Mouse (Mus musculus) layer of hippocampus, adult 8-10 months (tissue): ENCODE data around the gene Hecw1. TPM values are rescaled to one million over a fixed set of nuclear protein-coding genes. Genes with fewer than 3 reads are reported as not detected.

Source experiments
- DNase-seq, 2 experiments: peaks; one replicate each; pipeline ENCODE4 v3.0.0; 2022; ENCODE audit warnings: low spot score in 2 of 2
- total RNA-seq, 4 experiments: library from RNA; stranded (reverse); gene quantifications; 2 replicates each; pipeline ENCODE4 v1.2.4; 2022

Gene Hecw1
- total RNA-seq: 10 to 100 TPM; 60.8 to 92.2 (median 69.4) TPM

DNA sequence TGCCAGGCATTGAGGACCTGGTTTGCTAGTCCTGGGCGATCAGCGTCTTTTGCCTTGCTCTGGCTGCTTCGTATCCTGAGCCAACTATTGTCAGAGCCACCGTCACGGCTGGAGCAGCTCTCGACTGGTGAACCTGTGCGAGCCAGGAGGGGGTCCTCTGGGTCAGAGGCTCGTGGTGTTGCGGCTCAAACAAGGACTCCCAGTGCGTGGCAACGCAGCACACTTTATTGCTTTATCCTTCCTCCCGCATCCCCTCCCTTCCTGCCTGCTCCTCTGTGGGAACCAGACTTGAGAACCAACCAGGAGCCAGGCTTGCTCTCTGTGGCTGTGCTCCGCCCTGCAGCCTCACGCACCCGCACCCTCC lies at the start of gene Hecw1:
TSS of gene Hecw1 (minus strand) at position 323 of the 364 bp plus-strand sequence.
- DNase-seq: peak in 1 of 2 experiments; percentile 64

GRCm38 (mm10) chr13:14561336-14561735 lies 38.3 kb upstream of the Hecw1 start:
- DNase-seq: no peak

DNA sequence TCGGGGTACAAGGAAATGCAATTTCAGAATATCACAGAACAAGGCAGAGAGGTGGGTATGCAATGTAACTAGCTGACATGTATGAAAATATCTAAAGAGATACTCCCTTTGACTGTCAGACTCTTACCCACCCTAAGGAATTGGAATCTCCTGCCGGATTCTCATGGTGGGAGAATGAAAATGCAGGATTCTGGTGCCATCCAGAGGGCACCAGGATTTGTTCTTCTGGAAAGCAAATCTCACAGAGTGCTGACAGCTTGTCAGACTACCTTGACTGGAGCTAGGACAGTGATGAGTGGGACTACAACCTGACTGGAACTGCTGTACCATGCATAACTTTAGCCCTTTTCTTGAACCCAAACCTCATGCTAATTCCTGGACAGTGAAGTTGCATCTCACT lies 29.6 kb upstream of the Hecw1 start:
- DNase-seq: no peak

- DNase-seq: no peak
Observed at GRCm38 (mm10) chr13:14542860-14543259, 19.8 kb upstream of the Hecw1 start.

DNA sequence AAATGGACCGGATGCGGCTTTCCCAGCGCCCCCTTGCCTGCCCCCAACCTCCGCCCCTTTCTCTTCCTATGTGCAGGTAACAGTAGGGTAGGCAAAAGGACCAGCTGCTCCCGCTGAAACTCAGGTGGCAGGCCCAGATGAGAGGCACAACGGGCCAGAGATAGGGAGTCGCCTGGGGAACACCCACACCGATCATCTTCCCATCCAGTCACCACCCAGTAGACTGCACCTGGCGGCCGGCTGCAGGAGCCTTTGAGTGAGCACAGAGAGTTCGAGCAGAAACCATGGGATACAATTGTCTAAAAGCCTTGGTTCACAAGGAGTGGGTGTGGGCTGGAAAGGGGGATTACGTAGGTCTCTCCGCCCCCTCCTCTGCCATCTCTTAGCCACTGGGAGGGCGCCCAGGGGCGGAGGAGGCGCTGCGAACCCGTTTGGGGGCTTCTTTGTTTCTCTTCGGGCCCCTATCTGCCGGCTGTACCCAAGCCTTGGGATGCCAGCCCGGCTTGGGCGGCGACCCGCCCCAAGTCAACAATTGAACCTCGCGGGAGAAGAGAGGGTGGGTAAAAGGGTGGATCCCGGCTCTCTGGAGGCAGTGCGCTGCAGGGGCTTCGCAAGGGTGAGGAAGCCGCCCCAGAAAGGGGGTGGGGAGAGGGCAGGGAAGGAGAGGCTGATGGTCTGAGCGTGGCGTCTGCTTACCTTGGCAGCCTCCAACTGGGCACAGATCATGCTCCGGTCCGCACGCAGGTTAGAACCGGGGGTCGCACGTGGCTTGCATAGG lies 711 bp downstream of the Hecw1 start:
- DNase-seq: peak; percentile 48 to 53

GRCm38 (mm10) chr13:14521746-14522127 lies 1.3 kb downstream of the Hecw1 start:
- DNase-seq: no peak

DNA sequence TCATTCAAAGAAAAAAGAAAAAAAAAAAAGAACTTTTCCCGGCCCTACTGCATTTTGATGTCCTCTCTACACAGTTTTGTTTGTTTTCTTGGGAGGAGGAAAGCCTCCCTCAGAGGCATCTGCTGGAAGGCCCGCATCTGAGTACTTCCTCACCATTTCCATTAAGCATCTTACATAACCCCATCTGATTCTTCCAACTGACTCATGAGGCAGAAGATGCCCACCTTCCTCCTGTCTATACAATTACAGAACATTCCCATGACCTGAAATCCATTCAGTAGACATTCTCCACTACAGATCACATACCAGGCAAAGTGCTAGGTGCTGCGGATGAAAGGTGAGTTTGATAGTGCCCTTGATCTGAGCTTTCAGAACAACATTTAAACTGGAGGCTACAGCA lies 3.4 kb downstream of the Hecw1 start:
- no peak for DNase-seq

- DNase-seq: peak; percentile 36 to 44
Observed at GRCm38 (mm10) chr13:14517478-14517877, 5.5 kb downstream of the Hecw1 start.

- DNase-seq: no peak
Observed at GRCm38 (mm10) chr13:14515106-14515505, 7.9 kb downstream of the Hecw1 start.

GRCm38 (mm10) chr13:14513934-14514333 lies 9.1 kb downstream of the Hecw1 start:
- no peak for DNase-seq

DNA sequence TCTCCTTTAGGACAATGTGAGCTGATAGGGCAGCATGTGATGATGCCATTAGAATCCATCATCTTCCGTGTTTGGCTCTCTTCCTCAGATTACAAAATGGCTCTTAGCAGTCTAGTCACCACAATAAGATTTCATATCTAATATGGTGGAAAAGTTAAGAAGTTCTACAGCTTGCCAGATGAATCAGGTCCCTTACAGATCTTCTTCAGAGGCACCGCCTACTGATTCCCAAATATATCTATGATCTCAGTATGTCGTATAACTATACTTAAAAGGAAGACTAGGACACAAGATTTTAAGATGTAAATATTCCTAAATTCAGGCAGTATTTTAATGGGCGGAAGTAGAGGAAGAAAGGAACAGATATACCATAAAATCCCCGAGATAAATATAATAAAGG lies 16.3 kb downstream of the Hecw1 start:
- DNase-seq: no peak

GRCm38 (mm10) chr13:14500251-14500650 lies 22.8 kb downstream of the Hecw1 start:
- no peak for DNase-seq

DNA sequence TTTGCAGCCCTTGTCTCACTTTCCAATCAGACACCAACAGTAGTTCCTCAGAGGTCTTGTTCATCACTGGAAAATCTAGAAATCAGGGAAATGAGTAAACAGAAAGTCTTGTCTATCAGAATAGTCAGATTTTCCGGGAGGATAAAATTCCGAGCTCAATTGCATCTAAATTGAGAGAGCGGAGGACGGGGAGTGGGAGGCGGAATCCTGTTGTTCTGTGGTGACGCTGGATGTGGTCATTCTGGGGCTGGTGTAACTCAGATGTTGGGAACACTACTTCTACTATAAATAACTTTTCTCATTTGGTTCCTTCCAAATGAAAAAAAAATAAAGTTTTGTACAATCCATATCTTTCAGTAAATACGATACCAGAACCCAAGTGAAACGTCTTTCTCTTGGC lies 24.2 kb downstream of the Hecw1 start:
- DNase-seq: no peak

DNA sequence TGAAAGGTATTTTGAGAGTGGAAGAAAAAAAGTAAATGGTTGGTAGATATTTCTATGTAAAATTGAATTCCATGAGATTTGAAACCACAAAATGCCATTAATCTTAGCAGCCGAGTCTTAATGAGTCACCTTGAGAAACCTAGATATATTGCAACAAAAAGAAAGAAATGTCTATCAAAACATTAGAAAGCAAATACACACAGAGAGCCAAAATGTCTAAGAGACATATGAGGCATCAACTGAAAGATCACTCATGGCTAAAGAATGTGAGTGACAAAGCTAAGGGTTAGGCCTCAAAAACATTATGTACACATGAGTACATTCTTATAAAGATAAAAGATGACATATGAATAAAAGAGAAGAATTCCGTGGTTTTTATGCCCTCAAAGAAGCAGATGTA lies 26.1 kb downstream of the Hecw1 start:
- no peak for DNase-seq

GRCm38 (mm10) chr13:14487812-14488211 lies 35.2 kb downstream of the Hecw1 start:
- no peak for DNase-seq

DNA sequence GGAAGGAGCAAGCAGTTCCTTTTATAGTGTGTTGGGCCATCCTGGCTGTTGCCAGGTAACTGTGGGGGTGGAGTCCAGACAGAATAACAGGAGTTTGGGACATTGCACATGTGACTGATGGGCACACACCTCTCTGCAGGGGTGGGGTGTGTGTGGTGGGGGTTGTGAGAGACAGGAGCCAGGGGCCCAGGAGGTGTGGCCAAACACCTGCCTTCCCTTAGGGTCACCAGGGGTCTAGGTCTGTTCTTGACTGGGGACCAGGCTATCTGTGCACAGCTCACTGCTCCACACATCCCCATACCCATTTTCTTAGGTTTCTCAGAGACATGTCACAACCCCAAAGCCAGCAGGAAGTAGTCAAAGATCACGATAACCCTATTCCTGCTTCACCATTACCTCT lies 51.9 kb downstream of the Hecw1 start:
- no peak for DNase-seq

GRCm38 (mm10) chr13:14467517-14467916 lies 55.5 kb downstream of the Hecw1 start:
- no peak for DNase-seq

- no peak for DNase-seq
Observed at GRCm38 (mm10) chr13:14461036-14461435, 62.0 kb downstream of the Hecw1 start.

GRCm38 (mm10) chr13:14457043-14457442 lies 66.0 kb downstream of the Hecw1 start:
- no peak for DNase-seq

GRCm38 (mm10) chr13:14439540-14439939 lies 83.5 kb downstream of the Hecw1 start:
- no peak for DNase-seq

GRCm38 (mm10) chr13:14428845-14429553 lies 94.0 kb downstream of the Hecw1 start:
- no peak for DNase-seq

DNA sequence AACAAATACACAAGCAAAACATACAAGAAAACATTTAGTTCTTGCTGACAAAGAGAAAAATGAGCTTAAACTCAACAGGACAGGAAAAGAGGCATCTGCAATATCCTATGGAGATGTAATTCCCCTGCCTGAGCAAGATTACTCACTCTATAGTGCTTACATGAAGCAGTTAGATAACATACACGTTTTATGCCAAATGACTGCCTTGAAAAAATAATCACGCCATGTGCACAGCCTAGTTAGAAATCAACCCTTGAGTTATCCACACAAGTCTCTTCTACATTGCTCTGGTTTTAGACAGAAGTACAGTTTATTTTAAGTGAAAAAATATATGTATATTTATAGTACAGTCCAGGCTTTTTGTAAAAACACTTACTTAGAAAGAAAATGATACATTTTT lies 98.2 kb downstream of the Hecw1 start:
- DNase-seq: no peak

GRCm38 (mm10) chr13:14413405-14413804 lies 109.6 kb downstream of the Hecw1 start:
- DNase-seq: no peak
